Mouse (Mus musculus): ENCODE measurements around the gene Mgl2. TPM values are rescaled to one million over a fixed set of nuclear protein-coding genes. Genes with fewer than 3 reads are reported as not detected.

Mgl2 gene
- 2.7 and 3.7 TPM in 2 replicates for polyA plus RNA-seq (2012)

DNA sequence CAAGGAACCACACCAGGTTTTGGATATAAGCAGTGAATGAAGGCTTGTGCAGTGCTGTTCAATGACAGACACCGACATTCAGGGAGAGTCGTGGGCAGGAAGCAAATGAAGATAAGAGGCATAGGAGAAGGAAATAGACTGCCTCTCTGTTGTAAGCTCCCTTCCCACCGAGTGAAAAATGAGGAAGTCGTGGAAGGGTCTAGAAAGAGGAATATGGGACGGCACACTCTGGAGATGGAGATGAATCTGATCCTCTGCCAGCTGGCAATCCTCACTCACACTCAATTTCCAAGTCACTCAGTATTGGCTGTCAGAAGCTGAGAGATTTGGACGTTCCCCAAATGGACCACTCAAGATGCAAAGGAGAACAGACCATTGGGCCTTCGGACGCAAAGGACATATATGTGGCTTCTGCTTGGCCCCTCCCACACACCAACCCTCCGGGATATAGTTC is at the start of gene Mgl2:
Gene Mgl2, plus strand, starts transcription at position 404 of the 454 bp plus-strand sequence.

DNA sequence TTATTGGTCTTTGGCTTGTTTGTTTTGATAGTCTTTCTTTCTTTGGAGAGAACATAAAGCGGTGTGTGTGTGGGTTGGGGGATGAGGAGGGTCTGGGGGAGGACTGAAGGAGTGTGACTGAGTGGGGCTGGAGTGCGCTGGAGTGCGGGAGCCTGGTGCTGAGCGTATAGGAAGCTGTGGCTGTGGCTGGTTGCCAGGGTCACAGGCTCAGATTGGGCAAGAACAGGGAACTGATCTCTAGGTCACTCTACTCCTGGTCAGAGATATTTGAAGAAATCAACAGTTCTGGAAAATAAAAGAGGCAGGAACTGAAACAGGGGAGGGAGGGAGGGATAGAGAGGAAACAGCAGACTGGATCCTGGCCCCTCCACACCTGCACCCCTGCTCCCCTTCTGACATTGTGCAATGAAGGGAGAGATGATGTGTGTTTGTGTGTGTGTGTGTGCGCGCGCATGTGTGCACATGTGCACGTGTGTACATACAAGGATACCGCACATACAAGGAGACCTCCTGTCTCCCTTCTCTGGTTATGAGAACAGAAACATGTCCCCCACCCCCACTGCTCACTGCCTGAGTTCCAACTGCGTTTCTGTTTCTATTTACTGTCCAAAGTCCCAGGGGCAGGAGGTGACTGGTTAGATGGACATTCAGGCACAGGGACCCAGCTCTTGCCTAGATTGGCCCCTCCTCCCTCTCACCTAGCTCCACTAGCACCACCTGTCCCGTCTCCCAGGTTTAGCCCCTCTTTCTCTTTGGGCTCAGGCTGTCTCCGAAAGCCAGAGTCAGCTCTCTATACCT is 37.9 kb upstream of the Mgl2 start, which contains the start of gene Asgr2:
Gene Asgr2, plus strand, starts transcription at position 659 of the 798 bp plus-strand sequence.

DNA sequence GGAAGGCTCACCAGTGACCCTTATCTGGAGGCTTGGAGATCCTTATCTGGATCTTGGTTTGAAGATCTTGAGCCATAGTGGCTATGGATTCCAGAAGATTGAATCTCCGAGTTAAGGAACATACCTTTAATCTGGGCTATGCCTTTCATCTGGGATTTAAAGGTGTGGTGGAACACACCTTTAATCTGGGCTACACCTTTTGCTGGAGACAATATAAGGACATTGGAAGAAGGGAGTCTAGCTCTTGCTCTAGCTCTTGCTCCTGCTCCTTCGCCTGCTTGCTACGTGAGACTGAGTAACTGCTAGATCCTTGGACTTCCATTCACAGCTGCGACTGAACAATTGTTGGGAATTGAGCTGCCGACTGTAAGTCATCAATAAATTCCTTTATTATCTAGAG is 25.8 kb downstream of the Mgl2 start, which contains the start of gene Clec10a:
Gene Clec10a, plus strand, starts transcription at position 301 of the 400 bp plus-strand sequence.

Other genes starting within 250 kb of the Mgl2 start
- 1.2 and 1.7 TPM in 2 replicates for gene Kctd11, start 248.9 kb upstream of the Mgl2 start, polyA plus RNA-seq (2012)
- 138 and 178 TPM in 2 replicates for gene Acap1, start 234.8 kb upstream of the Mgl2 start, polyA plus RNA-seq (2012)
- 1.7 and 2.8 TPM in 2 replicates for gene 2810408A11Rik, start 229.3 kb upstream of the Mgl2 start, polyA plus RNA-seq (2012)
- gene Neurl4, start 229.3 kb upstream of the Mgl2 start, polyA plus RNA-seq (2012) = 79.1 and 86.6 TPM in 2 replicates
- gene Gps2, start 216.4 kb upstream of the Mgl2 start, polyA plus RNA-seq (2012) = 173 and 210 TPM in 2 replicates
- gene Eif5a, start 208.4 kb upstream of the Mgl2 start, polyA plus RNA-seq (2012) = 2,243 and 2,337 TPM in 2 replicates
- gene Ybx2, start 194.5 kb upstream of the Mgl2 start, polyA plus RNA-seq (2012) = 1.3 and 1.6 TPM in 2 replicates
- 0.54 and 1.5 TPM in 2 replicates for gene Slc2a4, start 182.1 kb upstream of the Mgl2 start, polyA plus RNA-seq (2012)
- 0.12 TPM in 1 of 2 replicates, not detected in the other for gene Cldn7, start 165.6 kb upstream of the Mgl2 start, polyA plus RNA-seq (2012)
- 253 and 255 TPM in 2 replicates for gene Ctdnep1, start 149.2 kb upstream of the Mgl2 start, polyA plus RNA-seq (2012)
- gene Elp5, start 147.8 kb upstream of the Mgl2 start, polyA plus RNA-seq (2012) = 12.4 and 14.3 TPM in 2 replicates
- gene Gabarap, start 139.2 kb upstream of the Mgl2 start, polyA plus RNA-seq (2012) = 379 and 448 TPM in 2 replicates
- 73.1 and 84.1 TPM in 2 replicates for gene Phf23, start 134.6 kb upstream of the Mgl2 start, polyA plus RNA-seq (2012)
- 50.0 and 50.7 TPM in 2 replicates for gene Dvl2, start 129.7 kb upstream of the Mgl2 start, polyA plus RNA-seq (2012)
- 22.8 and 23.6 TPM in 2 replicates for gene Acadvl, start 114.9 kb upstream of the Mgl2 start, polyA plus RNA-seq (2012)
- 22.0 and 24.1 TPM in 2 replicates for gene Dlg4, start 113.4 kb upstream of the Mgl2 start, polyA plus RNA-seq (2012)
- not detected in 2 replicates for gene Asgr1, start 76.2 kb upstream of the Mgl2 start, polyA plus RNA-seq (2012)
- 0.37 and 0.61 TPM in 2 replicates for gene Asgr2, start 37.7 kb upstream of the Mgl2 start, polyA plus RNA-seq (2012)
- gene Clec10a, start 25.9 kb downstream of the Mgl2 start, polyA plus RNA-seq (2012) = 0.88 and 1.1 TPM in 2 replicates
- 1.4 and 5.3 TPM in 2 replicates for gene Slc16a11, start 82.4 kb downstream of the Mgl2 start, polyA plus RNA-seq (2012)
- gene Slc16a13, start 90.7 kb downstream of the Mgl2 start, polyA plus RNA-seq (2012) = 5.9 and 7.7 TPM in 2 replicates
- 0.66 and 0.68 TPM in 2 replicates for gene Bcl6b, start 99.5 kb downstream of the Mgl2 start, polyA plus RNA-seq (2012)
- gene 0610010K14Rik, start 107.6 kb downstream of the Mgl2 start, polyA plus RNA-seq (2012) = 141 and 144 TPM in 2 replicates
- gene Gm21988, start 109.5 kb downstream of the Mgl2 start, polyA plus RNA-seq (2012) = 10.8 and 13.6 TPM in 2 replicates
- gene Rnasek, start 109.5 kb downstream of the Mgl2 start, polyA plus RNA-seq (2012) = 132 and 186 TPM in 2 replicates
- gene Alox12, start 125.0 kb downstream of the Mgl2 start, polyA plus RNA-seq (2012) = 0.05 and 0.17 TPM in 2 replicates
- 0.18 and 0.60 TPM in 2 replicates for gene Alox12e, start 192.3 kb downstream of the Mgl2 start, polyA plus RNA-seq (2012)
- gene Alox15, start 221.7 kb downstream of the Mgl2 start, polyA plus RNA-seq (2012) = 0.28 and 0.83 TPM in 2 replicates

Data from megakaryocyte-erythroid progenitor cell, adult 5 weeks (primary cell).